Mouse (Mus musculus): Measurements from ENCODE around the gene Cdk6. TPM values are rescaled to one million over a fixed set of nuclear protein-coding genes. Genes with fewer than 3 reads are reported as not detected.
"Not testable (repeated sequence)": the region's sequence is repeated elsewhere in the genome, so short reads cannot be mapped to it uniquely, and the experiment has no call there.

Gene Cdk6
- total RNA-seq, 4 experiments from 2014 or later, result 21.7 to 28.0 (median 25.8) TPM

- DNase-seq, result not testable (repeated sequence)
Measured at GRCm38 (mm10) chr5:3345540-3345939, 4.3 kb downstream of the Cdk6 start.

GRCm38 (mm10) chr5:3349393-3349792 lies 8.1 kb downstream of the Cdk6 start:
- not testable (repeated sequence) for DNase-seq

- DNase-seq, result not testable (repeated sequence)
Measured at GRCm38 (mm10) chr5:3351836-3352235, 10.6 kb downstream of the Cdk6 start.

- no peak for DNase-seq
Measured at GRCm38 (mm10) chr5:3352314-3352713, 11.0 kb downstream of the Cdk6 start.

- no peak for DNase-seq
Measured at GRCm38 (mm10) chr5:3352827-3353226, 11.5 kb downstream of the Cdk6 start.

- DNase-seq, result no peak
Measured at GRCm38 (mm10) chr5:3354307-3354706, 13.0 kb downstream of the Cdk6 start.

GRCm38 (mm10) chr5:3355032-3355536 lies 13.8 kb downstream of the Cdk6 start:
- DNase-seq, result no peak

GRCm38 (mm10) chr5:3355560-3356260 lies 14.4 kb downstream of the Cdk6 start:
- DNase-seq, result no peak

GRCm38 (mm10) chr5:3356261-3356778 lies 15.0 kb downstream of the Cdk6 start:
- DNase-seq, result no peak

GRCm38 (mm10) chr5:3357496-3357895 lies 16.2 kb downstream of the Cdk6 start:
- DNase-seq, result no peak

GRCm38 (mm10) chr5:3358687-3359520 lies 17.6 kb downstream of the Cdk6 start:
- DNase-seq, result no peak

- no peak for DNase-seq
Measured at GRCm38 (mm10) chr5:3359914-3360313, 18.6 kb downstream of the Cdk6 start.

GRCm38 (mm10) chr5:3361252-3361651 lies 20.0 kb downstream of the Cdk6 start:
- no peak for DNase-seq

GRCm38 (mm10) chr5:3362111-3362510 lies 20.8 kb downstream of the Cdk6 start:
- no peak for DNase-seq

GRCm38 (mm10) chr5:3363036-3363983 lies 22.0 kb downstream of the Cdk6 start:
- no peak for DNase-seq

- DNase-seq, result no peak
Measured at GRCm38 (mm10) chr5:3367045-3367444, 25.8 kb downstream of the Cdk6 start.

- no peak for DNase-seq
Measured at GRCm38 (mm10) chr5:3369317-3369716, 28.0 kb downstream of the Cdk6 start.

- no peak for DNase-seq
Measured at GRCm38 (mm10) chr5:3371212-3371611, 29.9 kb downstream of the Cdk6 start.

GRCm38 (mm10) chr5:3373170-3373569 lies 31.9 kb downstream of the Cdk6 start:
- DNase-seq, result no peak

GRCm38 (mm10) chr5:3374763-3375162 lies 33.5 kb downstream of the Cdk6 start:
- DNase-seq, result no peak

- no peak for DNase-seq
Measured at GRCm38 (mm10) chr5:3376167-3376566, 34.9 kb downstream of the Cdk6 start.

- DNase-seq, result no peak
Measured at GRCm38 (mm10) chr5:3379252-3379651, 38.0 kb downstream of the Cdk6 start.
